Mouse (Mus musculus) adrenal gland, postnatal 36 days (tissue): ENCODE measurements at regions not wholly inside any gene's neighbourhood (a gene's known extent, or its start where the extent isn't known, plus 50 kb on each side); places are given as distances from the start of the nearest gene placed in this dataset.

Source experiments
- DNase-seq, 2 experiments: peaks; one replicate each; pipeline ENCODE4 v3.0.0; 2021; ENCODE audit warnings: mixed read lengths in 1 of 2

DNA sequence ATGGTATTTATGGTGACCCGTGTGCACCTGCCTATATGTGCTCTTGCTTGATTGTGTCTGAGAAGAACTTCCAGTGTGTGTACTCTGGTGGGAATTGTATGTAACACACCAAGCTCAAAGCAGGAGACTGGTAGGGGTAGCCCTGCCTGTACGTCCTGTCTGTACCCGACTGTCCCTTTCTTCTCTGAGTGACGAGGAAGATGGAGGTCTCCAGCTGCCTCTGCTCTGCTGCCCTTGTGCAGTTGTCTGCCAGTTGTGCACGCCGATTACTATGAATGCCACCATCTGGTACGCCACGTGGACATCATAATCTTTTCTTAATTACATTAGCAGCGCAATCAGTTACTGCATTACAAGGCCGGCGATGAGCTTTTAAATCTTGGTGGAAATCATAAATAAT, 53.6 kb upstream of the Mvb12b start:
- DNase-seq = no peak

DNA sequence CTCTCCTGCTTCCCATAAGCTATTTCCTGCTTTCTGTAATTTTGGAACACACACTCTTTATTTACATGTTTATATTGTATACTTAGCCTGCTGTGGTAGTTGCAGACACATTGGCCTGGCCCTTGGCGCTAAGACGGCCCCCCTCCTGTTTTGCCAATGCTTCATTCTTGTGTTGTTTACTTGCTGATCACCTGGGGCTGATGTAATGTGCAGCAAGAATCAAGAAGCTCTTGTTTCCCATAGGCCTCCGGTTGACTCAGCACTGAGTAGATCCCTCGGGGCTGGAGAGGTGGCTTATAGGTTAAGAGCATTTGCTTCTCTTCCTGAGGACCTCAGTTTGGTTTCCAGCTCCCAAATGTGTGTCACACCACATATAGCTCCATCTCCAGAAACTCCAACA, 52.1 kb upstream of the Mvb12b start:
- no peak for DNase-seq
